Mouse (Mus musculus): ENCODE measurements around the gene Tnip1. TPM values are rescaled to one million over a fixed set of nuclear protein-coding genes. Genes with fewer than 3 reads are reported as not detected.

Tnip1 gene
- total RNA-seq, 2 experiments from 2014 or later: 35.2 to 39.0 TPM

DNA sequence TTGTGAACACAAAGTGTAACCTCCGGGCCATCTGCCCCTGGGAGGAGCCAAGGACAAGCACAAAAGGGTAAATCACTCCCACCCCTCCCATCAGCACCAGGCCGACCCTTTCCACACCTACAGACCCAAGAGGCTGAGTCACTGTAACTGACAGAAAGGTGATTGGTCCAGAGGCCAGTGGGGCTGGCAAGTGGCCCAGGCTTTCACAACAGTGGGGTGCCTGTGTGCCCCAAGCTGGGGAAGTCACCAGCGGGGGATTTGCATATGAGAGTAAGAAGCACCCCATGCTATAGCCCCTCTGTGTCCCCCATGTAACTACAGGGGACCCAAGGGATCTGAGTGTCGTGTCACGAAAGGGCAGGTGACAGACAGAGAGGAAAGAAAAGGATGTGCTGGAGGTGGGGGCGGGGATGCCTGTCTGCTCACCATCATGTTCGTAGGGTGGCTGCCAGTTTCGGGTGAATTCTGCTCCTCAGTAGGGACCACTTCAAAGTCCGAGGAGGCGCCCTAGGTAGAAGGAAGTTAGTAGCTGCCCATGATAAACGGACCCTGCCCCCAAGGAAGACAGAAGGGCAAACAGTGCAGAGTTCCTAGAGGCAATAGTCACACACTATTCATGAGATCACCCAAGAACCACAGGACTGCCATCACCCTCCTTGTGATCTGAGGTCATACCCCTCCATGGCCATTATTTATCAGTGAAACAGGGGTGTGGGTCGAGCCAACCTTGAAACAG lies 26.5 kb downstream of the Tnip1 start:
- DNase-seq (ENCODE audit: low spot score in 2 of 2): no peak

DNA sequence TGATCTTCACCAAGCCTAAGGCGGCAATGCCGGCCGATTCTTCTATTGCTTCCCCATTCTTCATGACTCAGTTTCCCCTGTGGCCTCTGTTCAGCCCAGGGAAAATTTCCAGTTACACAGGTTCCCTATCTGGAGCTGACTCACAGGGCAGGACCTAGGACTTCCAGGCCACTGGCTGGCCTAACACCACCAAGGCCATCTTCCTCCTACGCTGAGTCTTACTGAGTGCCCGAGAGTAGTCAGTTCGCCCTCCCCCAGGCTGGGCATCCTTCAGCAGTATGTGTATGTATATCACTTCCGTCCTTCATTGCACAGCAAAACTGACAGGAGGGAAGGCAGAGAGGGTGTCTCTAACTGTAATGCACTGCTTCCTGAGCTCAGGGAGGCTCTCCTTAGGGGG lies 28.5 kb downstream of the Tnip1 start:
- no peak for DNase-seq (ENCODE audit: low spot score in 2 of 2)

DNA sequence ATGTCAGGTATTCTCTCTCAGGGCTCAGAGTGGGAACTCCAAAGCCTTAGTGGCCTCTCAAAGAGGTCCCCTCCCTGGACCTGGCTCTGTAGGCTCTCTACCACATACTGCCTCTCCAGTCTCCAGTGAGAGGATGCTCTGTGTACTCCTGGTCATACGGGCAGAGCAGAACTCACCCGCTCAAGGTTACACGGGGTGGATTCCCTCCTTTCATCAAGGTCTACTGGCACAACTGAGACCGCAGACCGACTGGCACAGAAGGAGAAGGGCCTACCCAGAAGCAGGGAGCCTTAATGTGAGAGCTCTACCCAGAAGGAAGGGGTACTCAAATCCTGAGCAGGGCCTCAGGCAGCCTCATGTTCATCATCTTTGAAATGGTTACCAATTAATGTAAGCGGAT lies 30.2 kb downstream of the Tnip1 start:
- no peak for DNase-seq (ENCODE audit: low spot score in 2 of 2)

DNA sequence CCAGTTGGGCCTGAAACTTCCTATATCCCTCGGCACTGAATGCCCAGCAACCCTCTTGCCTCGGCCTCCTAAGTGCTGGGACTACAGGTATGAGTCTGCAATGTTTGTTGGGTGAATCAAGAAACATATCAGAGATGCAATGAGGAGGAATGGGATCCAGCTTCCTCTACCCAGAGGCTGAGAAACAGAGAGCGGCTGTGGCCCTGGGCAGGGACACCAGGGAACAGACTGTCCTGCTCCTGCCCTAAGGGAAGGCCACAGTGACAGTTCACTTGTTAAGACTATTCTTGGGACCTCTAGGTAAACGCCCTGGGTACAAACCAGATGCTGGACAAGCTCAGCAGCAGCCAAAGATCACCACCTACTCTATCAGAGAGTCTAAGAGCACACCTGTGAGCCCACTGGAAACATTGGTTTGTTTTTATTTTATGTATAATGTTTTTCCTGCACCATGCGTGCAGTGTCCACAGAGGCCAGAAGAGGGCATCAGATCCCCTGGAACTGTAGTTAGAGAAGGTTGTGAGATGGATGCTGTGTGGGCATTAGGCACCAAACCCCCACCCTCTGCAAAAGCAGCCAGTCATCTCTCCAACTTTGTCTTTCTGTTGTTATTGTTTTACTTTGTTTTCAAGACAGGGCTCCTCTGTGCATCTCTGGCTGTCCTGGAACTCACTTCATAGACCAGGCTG lies 31.2 kb downstream of the Tnip1 start:
- DNase-seq (ENCODE audit: low spot score in 2 of 2): peak in 1 of 2 experiments; percentile 66

GRCm38 (mm10) chr11:54930318-54930979 lies 32.3 kb downstream of the Tnip1 start:
- peak; percentile 39 to 73 for DNase-seq (ENCODE audit: low spot score in 2 of 2)

DNA sequence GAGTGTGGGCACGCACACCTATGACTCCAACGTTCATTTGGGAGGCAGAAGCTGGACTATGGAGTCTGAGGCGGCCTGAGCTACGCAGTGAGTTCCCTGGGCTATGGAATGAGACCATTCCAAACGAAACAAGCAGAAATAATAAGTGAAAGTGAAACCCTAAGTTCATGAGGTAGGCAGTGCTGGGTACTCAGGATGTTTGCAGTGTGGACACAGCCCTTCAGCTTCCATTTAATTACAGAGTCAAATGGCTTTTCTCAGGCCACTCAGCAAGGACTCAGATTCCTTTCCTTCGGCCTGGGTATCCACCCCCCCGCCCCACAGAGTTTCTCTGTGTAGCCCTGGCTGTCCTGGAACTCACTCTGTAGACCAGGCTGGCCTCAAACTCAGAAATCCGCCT lies 33.0 kb downstream of the Tnip1 start:
- DNase-seq (ENCODE audit: low spot score in 2 of 2): no peak

DNA sequence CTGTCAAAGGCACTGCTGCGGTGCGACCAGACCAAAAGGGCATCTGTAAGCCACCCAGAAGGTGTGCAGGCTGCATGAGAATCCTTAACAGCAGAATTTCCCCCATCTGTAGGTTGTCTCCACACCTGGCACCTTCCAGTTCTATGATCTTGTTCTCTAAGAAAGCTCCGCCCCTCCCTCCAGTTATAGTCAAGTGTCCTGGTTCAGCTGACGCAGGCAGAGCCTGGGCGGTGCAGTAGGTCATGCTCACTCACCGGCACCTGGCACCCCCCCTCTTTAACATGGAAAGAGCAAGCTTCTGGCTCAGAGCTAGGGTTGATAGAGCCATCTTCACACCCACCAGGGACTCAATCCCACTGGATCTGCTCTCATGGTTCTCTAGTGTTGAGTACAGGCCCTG lies 33.4 kb downstream of the Tnip1 start:
- no peak for DNase-seq (ENCODE audit: low spot score in 2 of 2)

- DNase-seq (ENCODE audit: low spot score in 2 of 2): no peak
Observed at GRCm38 (mm10) chr11:54928886-54929285, 33.8 kb downstream of the Tnip1 start.

- no peak for DNase-seq (ENCODE audit: low spot score in 2 of 2)
Observed at GRCm38 (mm10) chr11:54928219-54928618, 34.5 kb downstream of the Tnip1 start.

- DNase-seq (ENCODE audit: low spot score in 2 of 2): peak; percentile 24 to 68
Observed at GRCm38 (mm10) chr11:54927346-54928140, 35.2 kb downstream of the Tnip1 start.

GRCm38 (mm10) chr11:54924145-54924544 lies 38.6 kb downstream of the Tnip1 start:
- no peak for DNase-seq (ENCODE audit: low spot score in 2 of 2)

GRCm38 (mm10) chr11:54922488-54922887 lies 40.2 kb downstream of the Tnip1 start:
- no peak for DNase-seq (ENCODE audit: low spot score in 2 of 2)

GRCm38 (mm10) chr11:54921798-54922197 lies 40.9 kb downstream of the Tnip1 start:
- no peak for DNase-seq (ENCODE audit: low spot score in 2 of 2)

DNA sequence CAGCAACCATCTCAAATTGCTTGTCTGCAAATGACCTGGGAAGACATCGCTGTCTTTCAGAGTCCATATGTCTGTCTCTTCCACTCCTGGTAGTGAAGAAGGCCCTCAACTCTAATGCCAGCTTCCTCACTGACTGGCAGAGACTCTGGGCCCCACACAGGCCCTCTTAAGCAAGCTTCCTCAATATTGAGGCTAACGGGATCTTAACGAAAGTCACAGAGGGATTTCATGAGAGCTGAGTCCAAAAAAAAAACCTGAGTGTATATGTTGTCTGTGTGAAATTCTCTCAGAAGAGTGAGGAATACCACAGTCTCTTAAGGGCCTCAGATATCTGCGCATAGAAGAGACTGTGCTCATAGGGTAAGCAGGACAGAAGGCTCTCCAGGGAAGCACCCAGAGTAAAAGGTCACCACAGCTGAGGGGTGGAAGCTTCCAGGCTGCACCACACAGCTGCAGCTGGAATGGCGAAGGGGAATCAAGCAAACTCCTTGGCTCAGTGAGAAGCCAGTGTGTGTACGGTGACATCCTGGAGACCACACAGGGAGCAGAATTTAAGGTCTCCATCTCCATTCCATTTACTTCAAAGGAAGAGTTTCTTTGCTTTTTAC lies 41.6 kb downstream of the Tnip1 start:
- no peak for DNase-seq (ENCODE audit: low spot score in 2 of 2)

- no peak for DNase-seq (ENCODE audit: low spot score in 2 of 2)
Observed at GRCm38 (mm10) chr11:54920127-54920972, 42.4 kb downstream of the Tnip1 start.

GRCm38 (mm10) chr11:54918273-54918672 lies 44.4 kb downstream of the Tnip1 start:
- no peak for DNase-seq (ENCODE audit: low spot score in 2 of 2)

DNA sequence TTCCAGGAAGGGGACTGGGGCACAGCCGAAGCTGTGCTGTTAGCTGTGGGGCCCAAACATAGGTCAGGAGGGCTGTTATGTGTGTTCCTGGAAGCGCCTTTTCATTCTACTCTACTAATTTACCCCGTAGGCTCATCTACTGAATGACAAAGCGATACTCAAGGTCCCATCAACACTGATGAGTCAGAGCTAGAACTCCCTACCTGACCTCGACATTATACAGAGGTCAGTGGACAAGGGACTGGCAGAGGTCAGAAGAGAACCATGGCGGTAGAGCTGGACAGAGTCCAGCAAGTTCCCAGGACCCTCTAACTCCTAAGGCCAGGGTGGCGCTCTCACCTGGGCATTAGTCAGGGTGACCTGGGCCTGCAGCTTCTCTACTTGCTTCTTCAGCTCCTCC lies 45.3 kb downstream of the Tnip1 start:
- DNase-seq (ENCODE audit: low spot score in 2 of 2): no peak

DNA sequence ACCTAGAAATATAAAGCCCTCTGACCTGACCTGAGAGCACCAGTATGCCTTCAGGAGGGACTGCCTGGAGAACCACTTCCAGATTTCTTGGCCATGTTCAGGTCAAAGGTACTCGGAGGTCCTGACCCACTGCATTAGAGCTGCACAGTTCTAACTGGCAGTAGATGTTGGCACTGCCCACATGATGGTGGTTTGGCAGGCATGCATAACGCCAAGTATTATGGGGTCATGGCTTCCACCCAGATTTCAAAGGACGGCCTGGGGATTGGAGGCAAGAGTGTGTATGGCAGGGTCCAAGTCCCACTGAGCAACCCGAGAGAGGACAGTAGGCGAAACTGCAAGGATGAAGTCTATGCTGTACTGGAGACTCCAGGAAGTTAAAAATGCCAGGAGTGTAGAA lies 48.9 kb downstream of the Tnip1 start:
- no peak for DNase-seq (ENCODE audit: low spot score in 2 of 2)

DNA sequence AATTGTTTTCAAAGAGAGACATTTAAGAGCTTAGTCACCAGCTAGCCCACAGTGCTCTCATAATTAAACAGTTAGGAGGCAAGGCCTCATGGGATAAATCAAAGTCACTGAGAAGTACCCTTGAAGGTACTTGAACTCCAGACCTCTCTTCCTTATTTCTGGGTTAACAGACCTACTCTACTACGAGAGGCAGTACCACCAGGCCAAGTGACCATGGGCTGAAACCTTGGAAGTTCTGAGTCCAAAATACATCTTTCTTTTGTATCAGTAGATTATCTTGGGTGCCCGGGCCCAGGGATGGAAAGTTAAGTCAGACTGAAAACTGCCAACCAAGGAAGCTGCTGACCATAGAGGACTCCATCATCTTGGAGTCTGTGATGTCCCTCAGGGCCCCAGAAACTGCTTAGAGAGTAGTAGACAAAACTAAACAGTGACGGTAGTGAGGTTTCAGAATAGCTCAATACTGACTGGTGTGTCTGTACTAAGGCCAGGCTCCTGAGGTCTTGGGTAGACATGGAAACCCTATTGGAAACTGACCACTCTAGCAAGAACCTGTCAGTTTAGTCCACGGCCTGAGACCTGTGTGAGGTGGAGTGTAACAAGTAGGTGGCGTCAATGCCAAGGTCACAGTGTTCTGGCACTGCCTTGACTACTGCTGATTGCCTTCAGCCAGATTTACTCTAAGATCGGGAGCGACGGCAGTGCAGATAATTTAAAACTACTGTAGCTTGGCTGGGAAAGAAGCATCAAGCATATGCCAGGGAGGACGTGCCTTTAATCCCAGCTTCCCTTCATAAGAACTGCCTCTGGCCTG lies 50.0 kb downstream of the Tnip1 start:
- DNase-seq (ENCODE audit: low spot score in 2 of 2): no peak

All from layer of hippocampus, adult 18-20 months (tissue).